Comparison of ENCODE assay signal across 8 mouse cellular contexts in the genomic region with DNA sequence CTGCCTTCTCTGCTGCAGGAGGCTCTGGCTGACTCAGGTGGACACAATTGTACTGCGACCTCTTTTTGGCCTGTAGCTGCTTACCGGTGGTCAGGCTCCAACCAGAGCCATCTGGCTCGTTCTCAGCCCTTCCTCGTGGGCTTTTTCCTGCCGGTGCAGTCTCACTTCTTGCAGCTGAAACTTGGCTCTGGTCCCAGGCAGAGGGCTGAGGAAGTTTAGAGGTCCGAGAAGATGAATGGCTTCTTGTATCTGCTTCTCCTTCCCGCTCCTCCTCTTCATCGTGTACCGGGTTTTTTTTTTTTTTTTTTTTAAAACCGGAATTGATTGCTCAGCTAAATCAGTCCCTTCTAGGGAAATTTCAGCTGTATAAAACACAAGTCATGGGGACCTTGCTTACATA. TPM values are rescaled to one million over a fixed set of nuclear protein-coding genes. Genes with fewer than 3 reads are reported as not detected.
DNase-seq lines count a peak whose midpoint lies in the region; ATAC-seq lines count a peak whose summit lies in the region.

No protein-coding gene starts in this region.

- peak; percentile 67 to 75 for DNase-seq in frontal cortex, postnatal 10 days (ENCODE audit: low spot score in 2 of 2)
- DNase-seq in MEL-GATA-1-ER (ENCODE audit: extremely low read depth, low read depth) = peak; percentile 63
- DNase-seq in cerebellum, postnatal 36 days = peak; percentile 68 to 72
- DNase-seq in layer of hippocampus, postnatal 36 days = peak; percentile 44 to 55
- peak; percentile 67 for DNase-seq in right cerebral cortex, adult 18-20 months
- DNase-seq in thymus, adult 18-20 months = no peak

- ATAC-seq in frontal cortex, adult (ENCODE audit: low TSS enrichment) = no peak
- peak; percentile 39 to 48; a peak in 3 of 4 replicates for ATAC-seq in hematopoietic stem cell, adult 5-6 weeks (replicated peaks in 1 of 2; ENCODE audit: insufficient read depth in 1 of 2, low FRiP score in 2 of 2, low TSS enrichment in 1 of 2, low read depth in 1 of 2, poor library complexity in 2 of 2, severe bottlenecking in 2 of 2)

RNA-seq across cellular contexts. Expression of a gene that starts 18.0 kb away (rescaled TPM):
- 16.0 and 25.1 TPM in 2 replicates for total RNA-seq in hematopoietic stem cell, adult 5-6 weeks (2017)
- 10 to 100 TPM; 19.3 to 21.3 TPM for total RNA-seq in layer of hippocampus, postnatal 36 days (2021)

RNA-seq across cellular contexts. Expression of a gene that starts 32.9 kb away (rescaled TPM):
- total RNA-seq in hematopoietic stem cell, adult 5-6 weeks (2017) = 16.3 and 19.4 TPM in 2 replicates
- 10 to 100 TPM; 61.7 to 66.0 TPM for total RNA-seq in layer of hippocampus, postnatal 36 days (2021)

Comparison
In these comparisons a context has a peak if more than half of its experiments do, and no peak if none do; other contexts are left out.
1. DNase-seq: peak in frontal cortex, postnatal 10 days (2 of 2), MEL-GATA-1-ER (single experiment), cerebellum, postnatal 36 days (2 of 2), layer of hippocampus, postnatal 36 days (2 of 2) and right cerebral cortex, adult 18-20 months (single experiment); none in thymus, adult 18-20 months (0 of 2).